Mouse (Mus musculus) spleen, postnatal 36 days (tissue): ENCODE results near the gene Ccdc155.

Experiments used
- DNase-seq, 2 experiments: peaks; one replicate each; pipeline ENCODE4 v3.0.0; 2022; ENCODE audit warnings: low spot score in 2 of 2, mixed read lengths in 1 of 2

The Ccdc155 gene

GRCm38 (mm10) chr7:45144368-45145174 is 60.1 kb downstream of the Ccdc155 start:
- DNase-seq: no peak

DNA sequence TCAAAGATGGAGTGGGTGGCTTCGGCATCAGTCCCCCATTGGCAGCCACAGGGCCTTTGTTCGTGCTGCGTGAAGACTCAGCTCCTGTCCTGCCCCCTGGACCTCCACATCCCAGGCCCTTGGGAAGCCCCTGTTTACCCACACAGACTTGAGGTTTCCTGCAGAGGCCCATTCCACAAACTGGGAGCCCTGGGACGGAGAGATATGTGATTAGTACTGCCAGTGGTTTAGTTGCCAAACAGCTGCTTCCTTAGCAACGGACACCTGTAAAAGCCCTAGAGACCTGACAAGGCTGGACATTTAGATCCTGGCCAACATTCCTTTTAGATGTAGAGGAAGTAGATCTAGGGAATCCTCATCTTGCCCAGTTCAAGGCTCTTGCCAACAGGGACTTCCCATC is 62.8 kb downstream of the Ccdc155 start:
- DNase-seq: no peak

- no peak for DNase-seq
Observed at GRCm38 (mm10) chr7:45141319-45141718, 63.4 kb downstream of the Ccdc155 start.

DNA sequence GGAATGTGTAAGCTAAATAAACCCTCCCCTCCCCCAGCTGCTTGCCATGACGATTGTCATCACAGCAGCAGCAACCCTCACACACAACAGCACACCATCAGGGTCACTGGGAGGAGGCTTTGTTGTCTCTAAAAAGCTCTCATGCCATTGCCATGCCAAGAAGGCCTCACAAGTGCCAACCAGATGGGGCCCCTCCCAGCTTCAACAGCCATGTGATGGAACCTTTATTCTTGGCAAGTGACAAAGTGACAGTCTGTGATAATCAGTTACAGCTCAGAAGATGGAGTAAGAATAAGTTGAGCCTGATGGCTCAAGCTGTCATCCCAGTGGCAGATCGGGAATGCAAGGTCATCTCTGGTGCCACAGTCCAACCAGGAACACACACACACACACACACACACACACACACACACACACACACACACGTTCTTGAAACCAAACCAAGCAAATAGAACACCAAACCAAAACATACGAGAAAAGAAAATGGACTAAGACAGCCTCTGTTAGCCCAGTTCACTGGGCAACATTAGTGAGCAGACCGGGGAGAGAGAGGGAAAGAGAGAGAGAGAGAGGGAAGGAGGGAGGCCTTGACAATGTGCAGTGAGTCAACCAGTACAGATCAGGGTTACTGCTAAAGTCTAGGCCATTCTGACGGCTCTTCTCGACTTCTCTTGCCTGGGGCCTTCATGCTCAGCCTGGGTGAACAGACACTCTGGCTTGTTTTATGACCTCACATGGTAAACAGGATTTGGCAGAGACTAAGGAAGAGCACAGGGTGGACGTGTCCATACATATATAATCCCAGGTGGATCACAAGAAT is 64.6 kb downstream of the Ccdc155 start:
- no peak for DNase-seq

GRCm38 (mm10) chr7:45138403-45138802 is 66.3 kb downstream of the Ccdc155 start:
- DNase-seq: no peak

GRCm38 (mm10) chr7:45137171-45138006 is 67.3 kb downstream of the Ccdc155 start:
- DNase-seq: no peak

GRCm38 (mm10) chr7:45135993-45136567 is 68.6 kb downstream of the Ccdc155 start, which contains the start of the genes Gm45713 and Flt3l:
TSS of gene Gm45713 (minus strand) at chr7:45136231.
TSS of gene Flt3l (minus strand) at chr7:45136432.
- peak; percentile 87 to 90 for DNase-seq

GRCm38 (mm10) chr7:45135370-45135769 is 69.3 kb downstream of the Ccdc155 start:
- DNase-seq: no peak

- DNase-seq: peak in 1 of 2 experiments; percentile 63
Observed at GRCm38 (mm10) chr7:45134544-45135026, 70.1 kb downstream of the Ccdc155 start.
